Mouse (Mus musculus) myocyte (in vitro differentiated cells): ENCODE results near the gene Nprl2. TPM values are rescaled to one million over a fixed set of nuclear protein-coding genes. Genes with fewer than 3 reads are reported as not detected.

Experiments
- H3K27me3 ChIP-seq: one replicate; pipeline ENCODE4 v1.6.1; 2011; ENCODE audit not compliant: control insufficient read depth, insufficient read depth, insufficient read length
- H3K36me3 ChIP-seq: one replicate; pipeline ENCODE4 v1.6.1; 2011; ENCODE audit not compliant: control insufficient read depth, insufficient read depth
- H3K4me2 ChIP-seq: one replicate; pipeline ENCODE4 v1.6.1; 2011; ENCODE audit warnings: low read depth, control low read depth
- H3K4me3 ChIP-seq: one replicate; pipeline ENCODE4 v1.5.1; 2011; ENCODE audit warnings: mild to moderate bottlenecking, control low read depth, moderate library complexity
- H3K79me2 ChIP-seq: one replicate; pipeline ENCODE4 v1.6.1; 2011; ENCODE audit not compliant: control insufficient read depth, insufficient read depth
- H3ac ChIP-seq: one replicate; pipeline ENCODE4 v1.6.1; 2011; ENCODE audit not compliant: control insufficient read depth, insufficient read length
- CEBPB ChIP-seq: IDR thresholded peaks from 2 replicates; pipeline ENCODE4 v1.6.1; 2011; ENCODE audit warnings: mild to moderate bottlenecking, moderate library complexity; ENCODE audit not compliant: poor library complexity, insufficient read depth, severe bottlenecking
- E2F4 ChIP-seq: IDR thresholded peaks from one replicate; pipeline ENCODE4 v1.6.1; 2011; ENCODE audit warnings: mild to moderate bottlenecking, control low read depth, moderate library complexity; ENCODE audit not compliant: insufficient read depth
- MAX ChIP-seq: IDR thresholded peaks from one replicate; pipeline ENCODE4 v1.6.1; 2011; ENCODE audit warnings: low read depth, mild to moderate bottlenecking, control low read depth
- MYOD1 ChIP-seq, 3 experiments: IDR thresholded peaks; one replicate each; pipeline ENCODE4 v1.6.1; 2011; ENCODE audit warnings: control low read depth in 2 of 3, low read depth in 2 of 3, mild to moderate bottlenecking in 2 of 3, moderate library complexity in 1 of 3; ENCODE audit not compliant: insufficient read length in 2 of 3, control insufficient read depth in 1 of 3
- MYOG ChIP-seq, 3 experiments: IDR thresholded peaks; one replicate each; pipeline ENCODE4 v1.6.1; 2011; ENCODE audit warnings: control low read depth in 2 of 3, low read depth in 2 of 3, mild to moderate bottlenecking in 2 of 3; ENCODE audit not compliant: insufficient read length in 2 of 3, control insufficient read depth in 1 of 3, insufficient read depth in 1 of 3
- POLR2A ChIP-seq: IDR thresholded peaks from one replicate; pipeline ENCODE4 v1.6.1; 2011; ENCODE audit warnings: low read depth, mild to moderate bottlenecking, control low read depth, moderate library complexity; ENCODE audit not compliant: insufficient read length
- POLR2AphosphoS2 ChIP-seq: IDR thresholded peaks from one replicate; pipeline ENCODE4 v1.6.1; 2011; ENCODE audit warnings: low read depth, control low read depth; ENCODE audit not compliant: insufficient read length
- REST ChIP-seq: IDR thresholded peaks from one replicate; pipeline ENCODE4 v1.6.1; 2011; ENCODE audit warnings: mild to moderate bottlenecking, control low read depth, moderate library complexity; ENCODE audit not compliant: insufficient read depth, insufficient read length
- SRF ChIP-seq: IDR thresholded peaks from one replicate; pipeline ENCODE4 v1.6.1; 2011; ENCODE audit warnings: low read depth; ENCODE audit not compliant: control insufficient read depth, insufficient read length
- TCF12 ChIP-seq: IDR thresholded peaks from one replicate; pipeline ENCODE4 v1.6.1; 2011; ENCODE audit warnings: mild to moderate bottlenecking, control low read depth; ENCODE audit not compliant: poor library complexity, insufficient read depth, severe bottlenecking
- TCF3 ChIP-seq: IDR thresholded peaks from one replicate; pipeline ENCODE4 v1.6.1; 2011; ENCODE audit warnings: low read depth, control low read depth; ENCODE audit not compliant: insufficient read length
- USF1 ChIP-seq: IDR thresholded peaks from one replicate; pipeline ENCODE4 v1.6.1; 2011; ENCODE audit warnings: low read depth, mild to moderate bottlenecking, control low read depth, moderate library complexity
- polyA plus RNA-seq: library from polyadenylated mRNA; unstranded; fragments of >200 nt; fragmentation: generic; extraction: Trizol; gene quantifications from one replicate; pipeline ENCODE4 v1.2.1, GENCODE M21; 2012; ENCODE audit warnings: missing spikeins

Gene Nprl2
- polyA plus RNA-seq, 1 experiment, result 24.6 TPM

- peak overlapping the region; percentile 96 for H3K4me3 ChIP-seq
- peak overlapping the region; percentile 85 for H3K4me2 ChIP-seq
- peaks cover 24% of the 10 kb centered on the region for H3K36me3 ChIP-seq
- no peaks in the 10 kb centered on the region for H3K27me3 ChIP-seq
- H3K79me2 ChIP-seq, result peaks cover 52% of the 10 kb centered on the region
- peak overlapping the region; percentile 96 for H3ac ChIP-seq
- TF ChIP-seq USF1, result no peak
- TF ChIP-seq MAX, result no peak
- TF ChIP-seq TCF12, result no peak
- peak in 1 of 3 experiments; percentile 2 for TF ChIP-seq MYOD1 (IDR thresholded peaks at IDR 0.05; ENCODE audit: control insufficient read depth in 1 of 3, insufficient read length in 2 of 3, low read depth in 2 of 3)
- TF ChIP-seq TCF3, result no peak
- TF ChIP-seq CEBPB, result no peak
- peak in 1 of 3 experiments; percentile 1 for TF ChIP-seq MYOG (IDR thresholded peaks at IDR 0.05; ENCODE audit: control insufficient read depth in 1 of 3, insufficient read depth in 1 of 3, insufficient read length in 2 of 3, low read depth in 2 of 3)
- no peak for TF ChIP-seq E2F4
- no peak for TF ChIP-seq REST
- peak; percentile 93 for TF ChIP-seq POLR2AphosphoS2
- no peak for TF ChIP-seq SRF
- peak; percentile 86 for TF ChIP-seq POLR2A
Observed at GRCm38 (mm10) chr9:107554319-107554825, 12.3 kb downstream of the Nprl2 start.

GRCm38 (mm10) chr9:107555031-107555457 is 13.0 kb downstream of the Nprl2 start:
- Histone ChIP-seq H3ac (peak overlapping the region; percentile 96), H3K79me2 (peaks cover 52% of the 10 kb centered on the region), H3K27me3 (no peaks in the 10 kb centered on the region), H3K36me3 (peaks cover 30% of the 10 kb centered on the region), H3K4me2 (peak overlapping the region; percentile 48), H3K4me3 (peak overlapping the region; percentile 96)
- peak; percentile 33 for TF ChIP-seq POLR2A
- TF ChIP-seq SRF, result no peak
- peak; percentile 71 for TF ChIP-seq POLR2AphosphoS2

- no peak for TF ChIP-seq E2F4
- TF ChIP-seq USF1, result no peak
- no peak for TF ChIP-seq SRF
- no peak for TF ChIP-seq MAX
- no peak for TF ChIP-seq POLR2A
- no peak for TF ChIP-seq POLR2AphosphoS2
- TF ChIP-seq REST, result no peak
- TF ChIP-seq MYOG (IDR thresholded peaks at IDR 0.05; ENCODE audit: control insufficient read depth in 1 of 3, insufficient read depth in 1 of 3, insufficient read length in 2 of 3, low read depth in 2 of 3), result no peak
- no peak for TF ChIP-seq MYOD1 (IDR thresholded peaks at IDR 0.05; ENCODE audit: control insufficient read depth in 1 of 3, insufficient read length in 2 of 3, low read depth in 2 of 3)
- no peak for TF ChIP-seq TCF3
- TF ChIP-seq TCF12, result no peak
- no peak for TF ChIP-seq CEBPB
- Histone ChIP-seq H3ac (peak overlapping the region; percentile 96), H3K4me2 (peak overlapping the region; percentile 48)
Observed at GRCm38 (mm10) chr9:107555701-107556100, 13.7 kb downstream of the Nprl2 start.

GRCm38 (mm10) chr9:107556346-107556745 is 14.3 kb downstream of the Nprl2 start:
- Histone ChIP-seq H3K79me2 (peaks cover 52% of the 10 kb centered on the region), H3K36me3 (peaks cover 43% of the 10 kb centered on the region), H3K4me3 (peak overlapping the region; percentile 96), H3K4me2 (peak overlapping the region; percentile 48), H3ac (no peak overlapping the region), H3K27me3 (no peaks in the 10 kb centered on the region)
- TF ChIP-seq E2F4 (no peak), MYOD1 (IDR thresholded peaks at IDR 0.05; ENCODE audit: control insufficient read depth in 1 of 3, insufficient read length in 2 of 3, low read depth in 2 of 3) (no peak), SRF (no peak), USF1 (no peak), CEBPB (no peak), REST (no peak), POLR2A (no peak), POLR2AphosphoS2 (no peak), TCF3 (no peak), TCF12 (no peak), MAX (no peak), MYOG (IDR thresholded peaks at IDR 0.05; ENCODE audit: control insufficient read depth in 1 of 3, insufficient read depth in 1 of 3, insufficient read length in 2 of 3, low read depth in 2 of 3) (no peak)

More at GRCm38 (mm10) chr9:107555701-107556100, 13.7 kb downstream of the Nprl2 start:
- peaks cover 52% of the 10 kb centered on the region for H3K79me2 ChIP-seq
- H3K4me3 ChIP-seq, result peak overlapping the region; percentile 96
- peaks cover 37% of the 10 kb centered on the region for H3K36me3 ChIP-seq
- H3K27me3 ChIP-seq, result no peaks in the 10 kb centered on the region
